Mouse (Mus musculus): ENCODE measurements around the gene Tpmt.

DNA sequence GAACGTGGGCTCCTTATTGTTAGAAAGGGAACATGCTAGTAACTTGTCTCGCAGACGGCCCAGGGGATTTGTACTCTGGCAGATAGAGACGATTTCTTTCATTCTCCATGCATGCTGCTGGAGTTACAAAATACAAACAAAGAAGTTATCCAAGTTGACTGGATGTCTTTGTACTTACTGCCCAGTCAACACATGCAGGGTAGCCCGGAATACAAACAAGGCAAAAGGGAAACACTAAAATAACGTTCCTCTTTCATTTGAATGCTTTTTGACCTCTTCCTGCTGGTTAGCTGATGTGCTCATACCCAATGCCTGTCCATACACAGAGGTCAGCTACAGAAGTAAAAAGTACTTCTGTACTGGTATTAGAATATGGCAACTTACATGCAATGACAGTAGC lies 6.6 kb downstream of the Tpmt start:
- TF ChIP-seq CTCF (IDR thresholded peaks at IDR 0.05; ENCODE audit: borderline replicate concordance, insufficient read depth, low read length) (no peak), POLR2A (IDR thresholded peaks at IDR 0.05; ENCODE audit: low read depth, low read length) (no peak)
